Mouse (Mus musculus): ENCODE data around the gene Pex14. TPM values are rescaled to one million over a fixed set of nuclear protein-coding genes. Genes with fewer than 3 reads are reported as not detected.

Gene Pex14
- total RNA-seq, 2 experiments from 2014 or later: 49.3 to 50.4 TPM

DNA sequence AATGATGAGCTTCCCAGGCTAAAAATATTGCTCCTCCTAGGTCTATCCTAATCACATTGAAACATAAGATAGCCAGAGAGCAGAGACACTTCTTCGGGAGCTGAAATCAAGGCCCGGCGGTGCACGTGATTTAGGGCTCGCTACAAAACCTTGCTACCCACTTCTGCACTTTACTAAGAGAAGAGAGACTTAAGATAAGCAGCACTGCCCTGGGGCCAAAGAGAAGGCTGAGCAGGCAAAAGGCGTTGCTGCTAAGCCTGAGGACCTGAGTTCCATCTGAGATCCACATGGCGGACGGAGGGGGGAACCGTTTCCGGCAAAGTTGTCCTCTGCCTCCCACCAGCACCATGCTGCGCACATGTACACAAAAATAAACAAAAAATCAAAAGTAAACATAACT is 1.1 kb downstream of the Pex14 start:
- H3K27ac ChIP-seq: no peak overlapping the region; the same call in 1 of the 2 replicates
- TF ChIP-seq CTCF (IDR thresholded peaks at IDR 0.05): no peak
- intact Hi-C loops (cut with DNase I): no loop called here
- no peak for DNase-seq (ENCODE audit: extremely low spot score in 1 of 2, low spot score in 2 of 2)
- H3K4me3 ChIP-seq: peak overlapping the region; percentile 97

DNA sequence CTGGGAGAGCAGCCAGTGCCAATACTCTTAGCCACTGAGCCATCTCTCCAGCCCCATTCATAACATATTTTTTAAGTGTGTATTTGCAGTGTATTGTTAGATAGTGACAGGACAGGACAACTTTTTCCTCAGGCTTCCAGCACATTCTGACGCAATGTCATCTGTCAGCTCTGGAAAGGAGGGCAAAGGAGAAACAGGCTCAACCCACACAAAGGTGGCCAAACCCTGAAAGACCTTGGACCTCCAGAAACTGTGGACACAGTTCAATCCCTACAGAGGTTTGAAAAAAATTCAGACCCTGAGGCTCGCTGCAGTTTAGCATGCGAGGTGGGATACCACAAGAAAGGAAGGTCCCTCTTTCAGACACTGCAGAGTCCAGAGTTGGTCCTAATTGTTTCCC is 1.7 kb downstream of the Pex14 start:
- no peak for TF ChIP-seq CTCF (IDR thresholded peaks at IDR 0.05)
- Histone ChIP-seq H3K4me3 (no peak overlapping the region), H3K27ac (no peak overlapping the region)
- no peak for DNase-seq (ENCODE audit: extremely low spot score in 1 of 2, low spot score in 2 of 2)
- intact Hi-C loops (cut with DNase I): no loop called here

DNA sequence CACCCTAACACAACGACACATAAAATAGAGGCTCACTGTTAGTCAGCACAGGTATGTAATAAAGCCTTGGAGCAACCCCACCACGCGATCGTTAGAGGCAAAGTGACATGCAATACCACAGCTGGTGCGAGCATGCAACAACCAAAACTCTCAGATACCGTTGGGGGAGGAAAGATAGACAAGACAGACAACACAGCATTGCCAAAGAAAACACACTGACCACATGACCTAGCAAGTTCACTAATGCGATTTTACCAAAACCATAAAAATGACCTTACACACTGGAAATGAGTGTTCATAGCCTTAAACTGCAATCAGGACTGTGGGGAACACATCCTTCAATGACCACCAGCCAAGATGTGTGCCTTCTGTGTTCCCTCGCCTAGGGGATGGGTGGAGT is 8.3 kb downstream of the Pex14 start:
- Histone ChIP-seq H3K27ac (no peak overlapping the region), H3K4me3 (no peak overlapping the region)
- intact Hi-C loops (cut with DNase I): no loop called here
- no peak for DNase-seq (ENCODE audit: extremely low spot score in 1 of 2, low spot score in 2 of 2)
- no peak for TF ChIP-seq CTCF (IDR thresholded peaks at IDR 0.05)

DNA sequence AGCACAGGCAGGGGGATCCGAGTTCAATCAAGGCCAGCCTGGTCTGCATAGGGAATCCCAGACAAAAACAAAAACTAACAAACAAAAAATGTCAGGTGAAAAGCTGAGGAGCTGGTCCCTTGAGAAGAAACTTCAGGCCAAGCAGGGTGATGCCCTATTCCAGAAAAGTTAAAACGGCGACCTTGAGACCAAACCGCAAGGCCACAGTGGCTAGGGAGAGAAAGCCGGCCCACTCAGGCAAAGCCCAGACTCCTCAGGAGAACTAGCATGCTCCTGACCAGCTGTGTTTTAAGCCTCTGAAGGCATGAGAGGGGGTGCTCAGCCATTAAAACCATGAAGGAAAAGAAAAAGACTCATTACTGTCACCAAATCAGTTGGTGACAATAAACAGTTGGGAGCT is 14.3 kb downstream of the Pex14 start:
- Histone ChIP-seq H3K27ac (no peak overlapping the region), H3K4me3 (no peak overlapping the region)
- no peak for DNase-seq (ENCODE audit: extremely low spot score in 1 of 2, low spot score in 2 of 2)
- no peak for TF ChIP-seq CTCF (IDR thresholded peaks at IDR 0.05)
- intact Hi-C loops (cut with DNase I): no loop called here

DNA sequence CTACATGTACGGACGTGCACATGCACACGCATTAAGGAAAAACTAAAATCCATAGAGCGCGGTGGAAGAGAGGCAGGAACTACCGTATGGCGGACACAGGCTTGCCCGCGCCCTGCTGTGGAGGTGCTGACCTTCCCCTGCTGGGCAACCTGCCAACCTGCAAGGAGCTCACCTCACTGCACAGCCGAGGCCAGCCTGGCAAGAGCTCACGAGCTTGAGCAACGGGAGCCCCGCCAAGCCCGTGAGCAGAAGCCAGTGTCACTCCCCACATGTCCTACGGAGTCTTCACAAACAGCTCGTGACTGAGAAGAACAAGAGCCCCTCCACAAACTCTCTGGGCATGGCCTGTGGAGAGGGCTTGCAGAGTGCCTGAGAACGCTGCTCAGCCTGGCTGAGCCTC is 18.1 kb downstream of the Pex14 start:
- H3K27ac ChIP-seq: no peak overlapping the region
- DNase-seq (ENCODE audit: extremely low spot score in 1 of 2, low spot score in 2 of 2): no peak
- H3K4me3 ChIP-seq: no peak overlapping the region
- intact Hi-C loops (cut with DNase I): no loop called here
- TF ChIP-seq CTCF (IDR thresholded peaks at IDR 0.05): no peak

DNA sequence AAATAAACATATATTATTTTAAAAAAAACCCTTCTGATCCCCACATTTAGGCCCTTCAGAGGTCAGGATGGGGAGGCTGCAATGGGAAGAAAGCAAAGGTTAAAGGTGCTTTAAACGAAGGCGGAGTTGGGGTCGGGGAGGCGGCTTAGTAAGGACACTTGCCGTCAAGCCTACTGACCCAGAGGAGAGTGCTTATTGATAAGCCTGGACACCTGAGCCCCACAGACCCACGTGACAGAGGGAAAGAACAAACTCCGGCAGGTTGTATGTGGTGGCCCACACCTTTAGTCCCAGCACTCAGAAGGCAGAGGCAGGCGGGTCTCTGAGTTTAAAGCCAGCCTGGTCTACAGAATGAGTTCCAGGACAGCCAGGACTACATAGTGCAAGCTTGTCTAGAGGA is 19.6 kb downstream of the Pex14 start:
- TF ChIP-seq CTCF (IDR thresholded peaks at IDR 0.05): no peak
- no peak for DNase-seq (ENCODE audit: extremely low spot score in 1 of 2, low spot score in 2 of 2)
- H3K27ac ChIP-seq: no peak overlapping the region
- intact Hi-C loops (cut with DNase I): no loop called here
- no peak overlapping the region for H3K4me3 ChIP-seq

DNA sequence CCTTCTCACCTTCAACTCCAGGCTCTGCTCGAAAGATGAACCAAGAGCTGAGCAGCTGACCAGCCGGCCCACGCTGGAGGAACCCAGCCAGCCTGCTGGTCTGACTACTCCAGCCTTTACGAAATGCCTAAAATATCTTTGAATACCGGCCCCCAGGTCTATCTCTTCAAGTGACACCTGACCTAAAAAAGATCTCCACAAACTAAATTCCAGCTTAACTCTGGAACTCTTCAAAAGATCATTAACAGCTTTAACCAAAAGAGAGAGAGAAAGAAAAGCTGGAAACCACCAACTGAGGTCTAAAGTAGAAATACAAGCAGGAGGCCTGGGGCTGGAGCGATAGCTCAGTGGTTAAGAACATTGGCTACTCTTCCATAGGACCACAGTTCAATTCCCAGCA is 20.0 kb downstream of the Pex14 start:
- H3K4me3 ChIP-seq: no peak overlapping the region
- no peak for TF ChIP-seq CTCF (IDR thresholded peaks at IDR 0.05)
- intact Hi-C loops (cut with DNase I): loop anchor here (5.0 kb wide), 1 partner anchor 397 kb away; no protein-coding TSS in a partner anchor

DNA sequence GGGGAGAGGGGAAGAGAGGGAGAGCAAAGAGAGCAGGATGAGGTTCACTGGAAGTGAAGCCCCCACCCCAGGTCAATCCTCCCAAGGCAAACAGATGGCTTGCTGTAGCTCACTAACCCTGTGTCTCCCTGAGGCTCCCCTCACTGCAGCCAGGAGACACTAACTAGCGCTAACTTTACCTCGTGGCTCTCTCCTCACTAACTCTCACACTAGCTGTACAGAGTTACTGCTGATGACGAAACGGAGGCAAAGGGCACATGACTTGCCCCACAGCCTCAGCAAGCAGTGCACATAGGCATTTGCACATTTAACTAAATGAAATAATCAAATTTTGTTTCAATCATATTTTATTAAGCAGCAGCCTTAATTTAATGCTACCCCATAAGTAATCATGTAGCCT is 21.4 kb downstream of the Pex14 start:
- Histone ChIP-seq H3K4me3 (no peak overlapping the region), H3K27ac (no peak overlapping the region)
- intact Hi-C loops (cut with DNase I): loop anchor here (5.0 kb wide), 1 partner anchor 396 kb away; no protein-coding TSS in a partner anchor
- TF ChIP-seq CTCF (IDR thresholded peaks at IDR 0.05): no peak
- DNase-seq (ENCODE audit: extremely low spot score in 1 of 2, low spot score in 2 of 2): no peak

More for the DNA sequence above, 20.0 kb downstream of the Pex14 start:
- no peak overlapping the region for H3K27ac ChIP-seq
- no peak for DNase-seq (ENCODE audit: extremely low spot score in 1 of 2, low spot score in 2 of 2)

DNA sequence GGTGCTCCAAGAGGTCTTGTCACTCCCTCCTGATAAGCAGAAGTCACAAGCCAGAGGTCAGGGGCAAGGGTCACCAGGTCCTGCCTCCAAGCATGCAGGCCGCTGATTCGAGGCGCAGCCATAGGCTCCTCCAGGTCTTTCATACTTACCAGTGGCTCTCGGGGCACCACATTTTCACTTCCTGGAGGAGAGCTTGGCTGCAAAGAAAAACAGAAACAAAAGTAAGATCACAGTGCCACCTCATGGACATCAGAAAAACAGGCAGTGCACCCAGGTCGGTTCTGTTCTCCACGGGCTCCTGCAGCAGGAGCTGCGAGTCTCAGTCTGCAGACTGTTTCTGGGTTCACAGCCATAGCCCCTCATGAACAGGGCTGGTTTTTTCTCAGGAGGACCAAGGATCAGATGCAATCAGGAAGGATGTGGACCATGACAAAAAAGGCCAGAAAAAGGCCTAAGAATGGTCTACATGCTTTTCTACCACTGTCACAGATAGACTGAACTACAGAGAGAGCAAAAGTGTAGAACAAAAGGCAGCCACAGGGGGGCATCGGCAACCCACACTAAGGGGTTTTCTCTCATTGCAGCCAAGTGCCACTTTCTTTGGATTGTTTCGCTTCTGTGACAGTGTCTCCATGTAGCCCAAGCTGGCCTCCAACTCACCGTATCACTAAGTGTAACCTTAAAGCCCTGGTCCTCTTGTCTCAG is 23.7 kb downstream of the Pex14 start:
- Histone ChIP-seq H3K4me3 (no peak overlapping the region), H3K27ac (no peak overlapping the region)
- TF ChIP-seq CTCF (IDR thresholded peaks at IDR 0.05): peak; percentile 68
- peak; percentile 60 to 67 for DNase-seq (ENCODE audit: extremely low spot score in 1 of 2, low spot score in 2 of 2)
- intact Hi-C loops (cut with DNase I): loop anchor here (1.0 to 5.0 kb wide), 3 partner anchors 334 to 394 kb away; no protein-coding TSS in a partner anchor

DNA sequence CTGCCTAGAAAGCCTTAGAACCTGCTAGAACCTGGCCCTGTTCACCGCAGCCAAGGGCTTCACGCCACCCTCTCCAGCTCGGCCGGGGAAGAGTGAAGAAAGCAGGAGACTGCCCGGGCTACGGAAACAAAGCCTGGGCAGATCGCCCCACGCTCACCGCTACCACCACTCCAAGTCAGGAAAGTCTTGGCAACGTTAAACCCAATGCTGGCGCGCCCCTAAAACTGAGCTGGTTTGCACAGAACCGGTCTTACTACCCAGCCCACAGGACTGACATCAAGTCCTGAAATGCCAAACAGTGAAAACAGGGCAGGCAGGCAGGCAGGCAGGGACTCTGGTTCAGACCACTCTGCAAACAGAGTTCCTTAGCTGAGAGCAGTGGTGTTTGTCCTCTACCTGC is 24.6 kb downstream of the Pex14 start:
- Histone ChIP-seq H3K27ac (no peak overlapping the region), H3K4me3 (no peak overlapping the region)
- intact Hi-C loops (cut with DNase I): loop anchor here (5.0 kb wide), 1 partner anchor 393 kb away; no protein-coding TSS in a partner anchor
- no peak for TF ChIP-seq CTCF (IDR thresholded peaks at IDR 0.05)
- DNase-seq (ENCODE audit: extremely low spot score in 1 of 2, low spot score in 2 of 2): no peak

DNA sequence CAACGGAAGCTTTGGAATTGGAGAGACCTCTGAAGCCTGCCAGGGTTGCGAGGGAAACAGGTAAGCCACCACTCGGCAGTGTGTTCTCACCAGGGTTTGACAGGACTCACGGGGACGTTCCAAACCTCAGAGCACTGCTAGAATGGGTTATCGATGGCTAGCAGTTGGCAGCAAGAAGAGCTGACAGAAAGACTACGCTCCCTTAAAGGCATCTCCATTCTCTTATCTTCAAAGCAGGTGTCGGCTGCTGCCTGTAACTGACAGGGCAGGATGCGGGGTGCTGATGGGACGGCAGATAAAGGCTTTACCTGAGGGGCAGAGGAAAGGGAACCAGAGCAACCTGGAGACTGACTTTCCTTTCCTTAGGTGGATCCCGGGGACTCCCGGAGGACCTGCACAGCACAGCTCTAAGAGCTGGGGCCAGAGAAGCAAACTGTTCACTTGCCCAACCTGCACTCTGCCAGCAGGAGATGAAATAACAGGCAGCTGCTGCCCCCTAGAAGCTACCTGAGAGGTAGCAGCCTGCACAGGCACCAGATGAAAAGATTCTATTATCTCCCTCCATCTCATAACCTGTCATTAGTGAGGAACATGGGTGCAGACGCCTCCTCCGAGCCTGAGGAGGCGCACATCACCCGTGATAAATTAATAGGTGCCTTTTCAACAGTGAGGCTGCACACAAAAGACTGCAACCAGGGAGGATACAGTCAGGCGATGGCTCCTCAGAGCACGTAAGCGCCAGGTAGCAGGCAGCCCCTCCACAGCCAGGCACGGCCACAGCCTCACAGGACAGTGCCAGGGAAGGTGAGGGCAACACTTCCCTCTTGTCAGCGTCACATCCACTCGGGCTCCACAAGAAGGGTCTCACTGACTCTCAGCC is 32.8 kb downstream of the Pex14 start:
- peak in 1 of 2 experiments; percentile 21 for DNase-seq (ENCODE audit: extremely low spot score in 1 of 2, low spot score in 2 of 2)
- H3K4me3 ChIP-seq: no peak overlapping the region
- no peak overlapping the region for H3K27ac ChIP-seq
- intact Hi-C loops (cut with DNase I): no loop called here
- TF ChIP-seq CTCF (IDR thresholded peaks at IDR 0.05): peak; percentile 44
